Mouse (Mus musculus) embryonic facial prominence, embryonic 13.5 days (tissue): ENCODE data around the gene Fam227b. TPM values are rescaled to one million over a fixed set of nuclear protein-coding genes. Genes with fewer than 3 reads are reported as not detected.
A peak's percentile ranks its signal among the peaks of the same experiment; 100 is the strongest.

Source experiments
- ATAC-seq: fragments of 200-750 bp; cut with Nextera tagmentation; 2 replicates; pipeline ENCODE4 v1.8.0; 2017; ENCODE audit warnings: low read depth; ENCODE audit not compliant: insufficient number of reproducible peaks, insufficient read depth, low FRiP score, low TSS enrichment
- H3K27ac ChIP-seq: fragments of 300-500 bp; sonication (generic); 2 replicates; pipeline ENCODE4 v1.5.1; 2015; ENCODE audit warnings: moderate library complexity, mild to moderate bottlenecking, inconsistent platforms
- H3K27me3 ChIP-seq: fragments of 300-500 bp; sonication (generic); 2 replicates; pipeline ENCODE4 v1.6.1; 2015; ENCODE audit warnings: mild to moderate bottlenecking, inconsistent platforms
- H3K36me3 ChIP-seq: fragments of 300-500 bp; sonication (generic); 2 replicates; pipeline ENCODE4 v1.6.1; 2015; ENCODE audit warnings: mild to moderate bottlenecking, inconsistent platforms
- H3K4me1 ChIP-seq: fragments of 300-500 bp; sonication (generic); 2 replicates; pipeline ENCODE4 v1.6.1; 2015; ENCODE audit warnings: inconsistent platforms
- H3K4me2 ChIP-seq: fragments of 300-500 bp; sonication (generic); 2 replicates; pipeline ENCODE4 v1.6.1; 2015; ENCODE audit warnings: moderate library complexity, mild to moderate bottlenecking, inconsistent platforms
- H3K4me3 ChIP-seq: fragments of 300-500 bp; sonication (generic); 2 replicates; pipeline ENCODE4 v1.5.1; 2015; ENCODE audit warnings: mild to moderate bottlenecking, inconsistent platforms
- H3K9ac ChIP-seq: fragments of 300-500 bp; sonication (generic); 2 replicates; pipeline ENCODE4 v1.6.1; 2015; ENCODE audit warnings: mild to moderate bottlenecking, inconsistent platforms
- H3K9me3 ChIP-seq: fragments of 300-500 bp; sonication (generic); 2 replicates; pipeline ENCODE4 v1.6.1; 2016; ENCODE audit warnings: inconsistent platforms
- WGBS: fragments of 180-500 bp; shearing (Covaris S2); methylation state at CpG from one replicate; pipeline ENCODE4 v1.1.7; 2015; ENCODE audit warnings: mixed read lengths; 5-methylcytosine and 5-hydroxymethylcytosine counted together
- polyA plus RNA-seq: library from polyadenylated mRNA; unstranded; fragments of >200 nt; fragmentation: Nextera tagmentation; extraction: Ambion mirVana; gene quantifications from 2 replicates; pipeline ENCODE4 v1.2.1, GENCODE M21; 2015

The Fam227b gene
- polyA plus RNA-seq, 1 experiment from 2014 or later, result not detected

GRCm38 (mm10) chr2:126090432-126090831 is 61.4 kb downstream of the Fam227b start:
- no peaks in the 10 kb centered on the region for H3K36me3 ChIP-seq
- H3K4me1 ChIP-seq, result no peaks in the 10 kb centered on the region
- no peak overlapping the region for H3K9ac ChIP-seq
- H3K4me2 ChIP-seq, result no peak overlapping the region
- 61% methylated on average over 5 of the region's 5 CpGs for WGBS
- H3K27me3 ChIP-seq, result no peaks in the 10 kb centered on the region
- no peak for ATAC-seq
- H3K4me3 ChIP-seq, result no peak overlapping the region
- H3K9me3 ChIP-seq, result no peaks in the 10 kb centered on the region
- no peak overlapping the region for H3K27ac ChIP-seq

- no peaks in the 10 kb centered on the region for H3K4me1 ChIP-seq
- no peak for ATAC-seq
- H3K4me2 ChIP-seq, result no peak overlapping the region
- no peaks in the 10 kb centered on the region for H3K36me3 ChIP-seq
- H3K27me3 ChIP-seq, result no peaks in the 10 kb centered on the region
- H3K9ac ChIP-seq, result no peak overlapping the region
- H3K27ac ChIP-seq, result no peak overlapping the region
- H3K4me3 ChIP-seq, result no peak overlapping the region
- WGBS, result 82% methylated on average over 8 of the region's 8 CpGs
- H3K9me3 ChIP-seq, result no peaks in the 10 kb centered on the region
These were observed 65.6 kb downstream of the Fam227b start for GRCm38 (mm10) chr2:126086187-126086586.

GRCm38 (mm10) chr2:126084326-126084725 is 67.5 kb downstream of the Fam227b start:
- 82% methylated on average over 3 of the region's 3 CpGs for WGBS
- H3K4me1 ChIP-seq, result no peaks in the 10 kb centered on the region
- ATAC-seq, result no peak

GRCm38 (mm10) chr2:126079086-126079485 is 72.7 kb downstream of the Fam227b start:
- no peak for ATAC-seq

More at GRCm38 (mm10) chr2:126084326-126084725, 67.5 kb downstream of the Fam227b start:
- Histone ChIP-seq H3K4me2 (no peak overlapping the region), H3K9me3 (no peaks in the 10 kb centered on the region), H3K36me3 (no peaks in the 10 kb centered on the region), H3K9ac (no peak overlapping the region), H3K4me3 (no peak overlapping the region), H3K27ac (no peak overlapping the region), H3K27me3 (no peaks in the 10 kb centered on the region)

GRCm38 (mm10) chr2:126076506-126076905 is 75.3 kb downstream of the Fam227b start:
- 95% methylated on average over 6 of the region's 6 CpGs for WGBS
- peaks cover 4% of the 10 kb centered on the region; the same call in 1 of the 2 replicates for H3K4me1 ChIP-seq
- H3K27ac ChIP-seq, result no peak overlapping the region
- no peak overlapping the region for H3K4me3 ChIP-seq
- no peaks in the 10 kb centered on the region for H3K36me3 ChIP-seq
- no peaks in the 10 kb centered on the region for H3K9me3 ChIP-seq
- no peak overlapping the region for H3K9ac ChIP-seq
- no peak overlapping the region for H3K4me2 ChIP-seq
- H3K27me3 ChIP-seq, result no peaks in the 10 kb centered on the region
- no peak for ATAC-seq

More at GRCm38 (mm10) chr2:126079086-126079485, 72.7 kb downstream of the Fam227b start:
- Histone ChIP-seq H3K9ac (no peak overlapping the region), H3K4me3 (no peak overlapping the region), H3K9me3 (no peaks in the 10 kb centered on the region), H3K27ac (no peak overlapping the region), H3K4me2 (no peak overlapping the region), H3K36me3 (no peaks in the 10 kb centered on the region), H3K27me3 (no peaks in the 10 kb centered on the region), H3K4me1 (no peaks in the 10 kb centered on the region)
- 60% methylated on average over 2 of the region's 2 CpGs for WGBS

GRCm38 (mm10) chr2:126073744-126074143 is 78.1 kb downstream of the Fam227b start:
- no peak for ATAC-seq
- H3K4me3 ChIP-seq, result no peak overlapping the region
- H3K9ac ChIP-seq, result no peak overlapping the region
- peaks cover 4% of the 10 kb centered on the region; the same call in 1 of the 2 replicates for H3K4me1 ChIP-seq
- no peak overlapping the region for H3K4me2 ChIP-seq
- H3K27me3 ChIP-seq, result no peaks in the 10 kb centered on the region
- no peaks in the 10 kb centered on the region for H3K9me3 ChIP-seq
- 84% methylated on average over 4 of the region's 4 CpGs for WGBS
- H3K27ac ChIP-seq, result no peak overlapping the region
- no peaks in the 10 kb centered on the region for H3K36me3 ChIP-seq

GRCm38 (mm10) chr2:126069740-126070139 is 82.1 kb downstream of the Fam227b start:
- Histone ChIP-seq H3K27me3 (no peaks in the 10 kb centered on the region), H3K27ac (no peak overlapping the region), H3K4me3 (no peak overlapping the region), H3K36me3 (no peaks in the 10 kb centered on the region), H3K4me1 (peaks cover 9% of the 10 kb centered on the region), H3K9me3 (no peaks in the 10 kb centered on the region), H3K9ac (no peak overlapping the region), H3K4me2 (no peak overlapping the region)
- 83% methylated on average over 1 of the region's 1 CpGs for WGBS
- no peak for ATAC-seq

GRCm38 (mm10) chr2:126065303-126065856 is 86.4 kb downstream of the Fam227b start:
- Histone ChIP-seq H3K36me3 (no peaks in the 10 kb centered on the region), H3K9ac (no peak overlapping the region), H3K27ac (no peak overlapping the region), H3K4me3 (no peak overlapping the region), H3K9me3 (no peaks in the 10 kb centered on the region), H3K4me2 (no peak overlapping the region), H3K27me3 (no peaks in the 10 kb centered on the region), H3K4me1 (peaks cover 10% of the 10 kb centered on the region; the same call in 1 of the 2 replicates)
- 71% methylated on average over 3 of the region's 3 CpGs for WGBS
- ATAC-seq, result no peak

GRCm38 (mm10) chr2:126064814-126065213 is 87.0 kb downstream of the Fam227b start:
- no peak overlapping the region for H3K4me2 ChIP-seq
- peaks cover 10% of the 10 kb centered on the region; the same call in 1 of the 2 replicates for H3K4me1 ChIP-seq
- H3K36me3 ChIP-seq, result no peaks in the 10 kb centered on the region
- no peaks in the 10 kb centered on the region for H3K27me3 ChIP-seq
- no peak for ATAC-seq
- H3K4me3 ChIP-seq, result no peak overlapping the region
- no peak overlapping the region for H3K27ac ChIP-seq
- WGBS, result 31% methylated on average over 2 of the region's 2 CpGs
- H3K9me3 ChIP-seq, result no peaks in the 10 kb centered on the region
- no peak overlapping the region for H3K9ac ChIP-seq

GRCm38 (mm10) chr2:126062876-126063275 is 88.9 kb downstream of the Fam227b start:
- Histone ChIP-seq H3K4me3 (no peak overlapping the region), H3K9ac (no peak overlapping the region), H3K4me1 (peaks cover 10% of the 10 kb centered on the region; the same call in 1 of the 2 replicates), H3K27ac (no peak overlapping the region), H3K27me3 (no peaks in the 10 kb centered on the region), H3K9me3 (no peaks in the 10 kb centered on the region), H3K4me2 (no peak overlapping the region), H3K36me3 (no peaks in the 10 kb centered on the region)
- no peak for ATAC-seq
- 73% methylated on average over 7 of the region's 7 CpGs for WGBS

GRCm38 (mm10) chr2:126061037-126061773 is 90.6 kb downstream of the Fam227b start:
- 67% methylated on average over 17 of the region's 17 CpGs for WGBS
- H3K27ac ChIP-seq, result no peak overlapping the region
- H3K9ac ChIP-seq, result no peak overlapping the region
- H3K4me2 ChIP-seq, result no peak overlapping the region
- no peak overlapping the region for H3K4me3 ChIP-seq
- no peaks in the 10 kb centered on the region for H3K27me3 ChIP-seq
- no peaks in the 10 kb centered on the region for H3K9me3 ChIP-seq
- no peaks in the 10 kb centered on the region for H3K36me3 ChIP-seq
- peaks cover 10% of the 10 kb centered on the region; the same call in 1 of the 2 replicates for H3K4me1 ChIP-seq
- no peak for ATAC-seq

- no peak overlapping the region for H3K4me2 ChIP-seq
- 53% methylated on average over 4 of the region's 4 CpGs for WGBS
- no peaks in the 10 kb centered on the region for H3K27me3 ChIP-seq
- no peak overlapping the region for H3K4me3 ChIP-seq
- peaks cover 10% of the 10 kb centered on the region; the same call in 1 of the 2 replicates for H3K4me1 ChIP-seq
- H3K9ac ChIP-seq, result no peak overlapping the region
- 0 out of 2 replicates have a peak overlapping the region, but pooled peaks have one; percentile 55 for H3K27ac ChIP-seq
- no peak for ATAC-seq
- no peaks in the 10 kb centered on the region for H3K9me3 ChIP-seq
- H3K36me3 ChIP-seq, result no peaks in the 10 kb centered on the region
These were observed 91.2 kb downstream of the Fam227b start for GRCm38 (mm10) chr2:126060595-126060994.
